Mouse (Mus musculus): ENCODE measurements around the gene Pttg1ip.

- peak; percentile 37; the same call in 1 of the 2 replicates for TF ChIP-seq CTCF (IDR thresholded peaks at IDR 0.05; ENCODE audit: low read depth)
- TF ChIP-seq EP300 (IDR thresholded peaks at IDR 0.05; ENCODE audit: low read depth) = no peak
These were observed 9.3 kb upstream of the Pttg1ip start for GRCm38 (mm10) chr10:77572225-77572624.
